Mouse (Mus musculus) subcutaneous adipose tissue, adult 2 months (tissue): ENCODE measurements around the gene Man2c1. TPM values are rescaled to one million over a fixed set of nuclear protein-coding genes. Genes with fewer than 3 reads are reported as not detected.

Source experiments
- polyA plus RNA-seq: library from polyadenylated mRNA; depleted of rRNA; stranded (reverse); fragments of >200 nt; gene quantifications from 2 replicates; pipeline ENCODE4 v1.2.3, GENCODE M21; 2012; ENCODE audit warnings: low replicate concordance; rRNA removed

The Man2c1 gene
- polyA plus RNA-seq, result 227 and 273 TPM in 2 replicates

DNA sequence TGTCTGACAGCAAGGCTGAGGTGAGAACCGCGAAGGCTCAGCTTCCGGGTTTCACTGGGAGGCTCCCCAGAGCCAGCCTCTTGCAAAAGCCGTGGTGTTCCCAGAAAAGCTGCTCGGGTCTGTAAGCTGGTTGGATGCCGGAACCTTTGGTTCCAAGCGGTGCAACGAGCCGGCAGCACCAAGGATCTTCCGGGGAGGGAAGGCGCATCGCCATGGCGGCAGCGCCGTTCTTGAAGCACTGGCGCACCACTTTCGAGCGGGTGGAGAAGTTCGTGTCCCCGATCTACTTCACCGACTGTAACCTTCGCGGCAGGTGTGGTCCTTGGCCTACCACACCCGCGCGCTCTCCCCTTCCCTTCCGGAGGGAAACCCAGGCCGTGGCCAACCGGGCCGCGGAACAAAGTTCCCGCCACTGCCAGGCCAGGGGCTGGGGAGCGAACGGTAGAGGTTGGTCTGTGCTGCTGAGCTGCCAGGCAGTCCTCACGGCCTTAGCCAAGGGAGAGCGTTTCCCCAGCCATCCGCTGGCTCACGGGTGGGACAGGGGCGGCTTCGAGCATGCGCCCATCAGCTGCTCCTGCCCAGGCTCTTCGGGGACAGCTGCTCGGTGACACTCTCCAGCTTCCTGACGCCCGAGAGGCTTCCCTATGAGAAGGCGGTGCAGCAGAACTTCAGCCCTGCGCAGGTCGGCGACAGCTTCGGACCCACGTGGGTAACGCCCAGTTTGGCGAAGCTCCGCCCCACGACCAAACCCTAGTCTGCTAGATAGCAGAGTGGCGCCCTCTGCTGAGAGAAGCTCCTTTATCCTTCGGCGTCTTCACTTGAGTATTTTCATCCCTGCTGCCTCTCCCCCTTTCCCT lies at the start of gene Man2c1:
TSS of gene Man2c1 (plus strand) at position 114 of the 857 bp plus-strand sequence.

DNA sequence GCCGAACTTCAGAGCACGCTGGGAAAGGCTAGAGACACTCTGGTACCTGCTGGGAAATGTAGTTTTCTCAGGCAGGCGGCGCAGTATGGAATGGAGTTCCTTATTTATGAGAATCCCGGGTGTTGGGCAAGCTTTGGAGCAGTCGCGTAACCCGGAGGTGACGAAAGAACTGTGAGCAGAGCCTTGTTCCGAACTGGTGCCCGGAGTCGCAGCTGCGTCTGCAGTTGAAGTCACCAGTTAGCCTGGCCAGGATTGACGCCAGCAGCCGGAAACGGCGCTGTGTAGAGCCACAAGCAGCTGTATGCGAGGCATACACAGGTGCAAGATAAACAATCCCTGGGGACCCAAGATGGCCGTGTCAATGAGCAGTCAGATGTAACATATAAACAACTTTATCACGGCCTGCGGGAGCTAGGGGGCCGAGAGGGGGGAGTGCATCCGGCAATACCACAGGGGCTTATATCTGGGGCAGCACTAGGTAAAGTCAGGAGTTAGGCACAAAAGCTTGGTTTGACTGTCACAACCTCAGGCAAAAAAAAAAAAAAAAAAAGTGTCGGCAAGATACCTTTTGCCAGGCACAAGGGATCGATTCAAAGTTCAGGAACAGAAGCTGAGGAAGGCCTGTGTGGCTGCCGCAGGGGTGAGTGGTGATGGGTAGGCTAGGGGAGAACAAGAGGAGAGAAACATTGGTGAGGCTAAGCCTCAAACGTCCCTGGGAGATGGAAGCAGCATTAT lies 17.8 kb downstream of the Man2c1 start, which contains the start of gene Neil1:
TSS of gene Neil1 (minus strand) at position 162 of the 735 bp plus-strand sequence.

GRCm38 (mm10) chr9:57158013-57158470 lies 27.6 kb downstream of the Man2c1 start, which contains the start of gene Commd4:
Gene Commd4 (minus strand): TSS chr9:57158331.

Other genes with a start within 250 kb of the Man2c1 start
- gene Snx33, start 202.3 kb upstream of the Man2c1 start, polyA plus RNA-seq, result 19.4 and 22.6 TPM in 2 replicates
- 107 and 219 TPM in 2 replicates for gene Imp3, start 193.2 kb upstream of the Man2c1 start, polyA plus RNA-seq
- gene Snupn, start 179.8 kb upstream of the Man2c1 start, polyA plus RNA-seq, result 6.4 and 8.6 TPM in 2 replicates
- gene Ptpn9, start 135.8 kb upstream of the Man2c1 start, polyA plus RNA-seq, result 29.8 and 43.5 TPM in 2 replicates
- gene Sin3a, start 58.6 kb upstream of the Man2c1 start, polyA plus RNA-seq, result 51.1 and 109 TPM in 2 replicates
- gene Neil1, start 17.6 kb downstream of the Man2c1 start, polyA plus RNA-seq, result 13.9 and 17.0 TPM in 2 replicates
- gene Commd4, start 27.6 kb downstream of the Man2c1 start, polyA plus RNA-seq, result 143 and 173 TPM in 2 replicates
- not detected in 2 replicates for gene Trcg1, start 105.9 kb downstream of the Man2c1 start, polyA plus RNA-seq
- 8.6 and 27.9 TPM in 2 replicates for gene 1700017B05Rik, start 131.9 kb downstream of the Man2c1 start, polyA plus RNA-seq